Mouse (Mus musculus) forebrain, embryonic 14.5 days (tissue): ENCODE data around the gene Armh3. TPM values are rescaled to one million over a fixed set of nuclear protein-coding genes. Genes with fewer than 3 reads are reported as not detected.
A peak's percentile ranks its signal among the peaks of the same experiment; 100 is the strongest.

Experiments used
- ATAC-seq: fragments of 200-750 bp; cut with Nextera tagmentation; 2 replicates; pipeline ENCODE4 v1.8.0; 2017; ENCODE audit warnings: mild to moderate bottlenecking, moderate library complexity
- DNase-seq: peaks from one replicate; pipeline ENCODE4 v3.0.0-alpha.2; 2015; ENCODE audit warnings: low spot score
- H3K27ac ChIP-seq: fragments of 300-500 bp; sonication (generic); 2 replicates; pipeline ENCODE4 v1.5.1; 2014; ENCODE audit warnings: low read depth, mild to moderate bottlenecking, control low read depth, low read length, moderate library complexity
- H3K27me3 ChIP-seq: fragments of 300-500 bp; sonication (generic); replicated peaks from 2 replicates; pipeline ENCODE4 v1.6.1; 2014; ENCODE audit warnings: low read length, control low read depth, mixed read lengths; ENCODE audit not compliant: control insufficient read depth, insufficient read depth
- H3K36me3 ChIP-seq: fragments of 300-500 bp; sonication (generic); 2 replicates; pipeline ENCODE4 v1.6.1; 2014; ENCODE audit warnings: low read length, control low read depth; ENCODE audit not compliant: control insufficient read depth, insufficient read depth
- H3K4me1 ChIP-seq: fragments of 300-500 bp; sonication (generic); 2 replicates; pipeline ENCODE4 v1.6.1; 2014; ENCODE audit warnings: antibody characterized with exemption, low read length, control low read depth; ENCODE audit not compliant: control insufficient read depth, insufficient read depth
- H3K4me2 ChIP-seq: fragments of 300-500 bp; sonication (generic); 2 replicates; pipeline ENCODE4 v1.6.1; 2014; ENCODE audit warnings: mild to moderate bottlenecking, control low read depth, low read length
- H3K4me3 ChIP-seq: fragments of 300-500 bp; sonication (generic); 2 replicates; pipeline ENCODE4 v1.5.1; 2014; ENCODE audit warnings: low read depth, low read length, control low read depth
- H3K9ac ChIP-seq: fragments of 300-500 bp; sonication (generic); 2 replicates; pipeline ENCODE4 v1.6.1; 2014; ENCODE audit warnings: mild to moderate bottlenecking, low read length, control low read depth, moderate library complexity
- H3K9me3 ChIP-seq: fragments of 300-500 bp; sonication (generic); replicated peaks from 2 replicates; pipeline ENCODE4 v1.6.1; 2016; ENCODE audit warnings: low read length, control low read depth, mixed read lengths; ENCODE audit not compliant: control insufficient read depth
- WGBS: fragments of 180-500 bp; shearing (Covaris S2); extraction: QIAGEN DNeasy Blood & Tissue Kit; methylation state at CpG from one replicate; pipeline ENCODE4 v1.1.7; 2014; 5-methylcytosine and 5-hydroxymethylcytosine counted together
- polyA plus RNA-seq: library from polyadenylated mRNA; unstranded; fragments of >200 nt; fragmentation: Nextera tagmentation; extraction: Ambion mirVana; gene quantifications from 2 replicates; pipeline ENCODE4 v1.2.1, GENCODE M21; 2014

Armh3 gene
- polyA plus RNA-seq, 1 experiment from 2014 or later: 17.0 TPM

GRCm38 (mm10) chr19:45873320-45873719 is 125.0 kb downstream of the Armh3 start:
- Histone ChIP-seq H3K9ac (no peak overlapping the region), H3K4me1 (no peaks in the 10 kb centered on the region), H3K36me3 (no peaks in the 10 kb centered on the region), H3K4me3 (no peak overlapping the region), H3K9me3 (no peaks in the 10 kb centered on the region), H3K27me3 (no peaks in the 10 kb centered on the region), H3K27ac (no peak overlapping the region), H3K4me2 (no peak overlapping the region)
- no peak for DNase-seq
- ATAC-seq: no peak
- 83% methylated on average over 1 of the region's 1 CpGs for WGBS

- Histone ChIP-seq H3K4me1 (no peaks in the 10 kb centered on the region), H3K9me3 (no peaks in the 10 kb centered on the region), H3K9ac (no peak overlapping the region; the same call in 1 of the 2 replicates), H3K36me3 (no peaks in the 10 kb centered on the region), H3K4me2 (no peak overlapping the region), H3K27ac (no peak overlapping the region), H3K27me3 (no peaks in the 10 kb centered on the region), H3K4me3 (no peak overlapping the region)
- DNase-seq (no peak), ATAC-seq (no peak)
- WGBS: 62% methylated on average over 8 of the region's 8 CpGs
Observed at GRCm38 (mm10) chr19:45855284-45855920, 142.9 kb downstream of the Armh3 start.

DNA sequence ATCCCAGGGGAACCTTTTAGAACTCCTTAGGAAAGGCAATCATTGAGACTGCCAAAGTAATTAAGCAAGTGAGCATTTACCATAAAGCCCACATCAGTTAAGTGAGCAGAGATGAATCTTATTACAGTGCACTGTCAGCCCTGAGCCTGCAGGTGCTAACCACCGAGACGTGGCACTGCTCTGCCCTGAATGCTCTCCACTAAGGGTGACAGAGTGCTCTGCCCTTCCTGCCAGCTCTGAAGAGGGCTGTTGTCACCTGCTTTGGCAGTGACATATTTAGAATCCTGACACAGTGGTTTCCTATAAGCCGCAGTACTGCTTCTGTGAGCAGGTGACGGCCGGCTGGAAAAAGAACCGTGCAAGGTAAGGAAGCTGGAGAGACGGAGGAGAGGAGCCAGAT is 143.8 kb downstream of the Armh3 start:
- no peak for ATAC-seq
- no peak overlapping the region for H3K9ac ChIP-seq
- no peaks in the 10 kb centered on the region for H3K36me3 ChIP-seq
- no peak overlapping the region for H3K4me3 ChIP-seq
- 65% methylated on average over 7 of the region's 7 CpGs for WGBS
- no peak overlapping the region for H3K27ac ChIP-seq
- no peak overlapping the region for H3K4me2 ChIP-seq
- peak; percentile 14 for DNase-seq
- H3K4me1 ChIP-seq: no peaks in the 10 kb centered on the region
- H3K27me3 ChIP-seq: no peaks in the 10 kb centered on the region
- H3K9me3 ChIP-seq: no peaks in the 10 kb centered on the region

GRCm38 (mm10) chr19:45847733-45848093 is 150.6 kb downstream of the Armh3 start:
- no peak for DNase-seq
- H3K36me3 ChIP-seq: no peaks in the 10 kb centered on the region
- H3K9ac ChIP-seq: no peak overlapping the region
- 95% methylated on average over 4 of the region's 4 CpGs for WGBS
- peaks cover 6% of the 10 kb centered on the region for H3K4me1 ChIP-seq
- H3K9me3 ChIP-seq: no peaks in the 10 kb centered on the region
- ATAC-seq: no peak
- H3K4me2 ChIP-seq: no peak overlapping the region
- no peak overlapping the region for H3K4me3 ChIP-seq
- H3K27ac ChIP-seq: no peak overlapping the region
- no peaks in the 10 kb centered on the region for H3K27me3 ChIP-seq

DNA sequence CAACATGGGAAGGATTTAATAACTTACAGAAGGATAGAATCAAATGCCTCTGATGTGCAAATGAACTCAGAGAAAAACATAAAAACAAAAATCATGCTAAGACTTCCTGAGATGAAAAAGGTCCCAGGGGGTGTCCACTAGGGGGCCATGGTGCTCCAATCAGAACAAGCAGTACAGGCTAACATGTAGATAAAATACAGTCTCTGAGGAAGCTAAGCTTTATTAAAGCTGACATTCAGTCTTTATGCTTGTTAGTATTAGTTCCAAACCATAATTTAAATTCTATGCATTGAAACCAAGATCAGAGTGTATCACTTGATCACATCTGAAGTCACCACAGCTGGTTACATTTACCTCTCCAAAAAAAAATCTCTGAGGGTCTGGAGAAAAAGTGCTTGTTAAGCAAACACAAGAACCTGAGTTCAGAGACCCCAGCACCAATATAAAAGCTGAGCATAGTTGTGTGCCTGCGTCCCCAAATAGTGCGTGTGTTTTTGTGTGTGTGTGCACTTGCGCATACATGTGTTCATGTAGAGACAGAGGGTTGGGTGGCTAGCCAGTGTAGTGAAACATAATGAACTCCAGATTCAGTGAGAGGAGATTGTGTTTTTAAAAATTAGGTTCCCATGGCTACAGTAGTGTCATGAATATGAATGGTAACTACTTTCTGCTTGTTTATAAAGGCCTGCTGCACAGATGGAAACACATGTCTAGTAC is 151.1 kb downstream of the Armh3 start:
- no peak overlapping the region for H3K4me2 ChIP-seq
- peaks cover 6% of the 10 kb centered on the region for H3K4me1 ChIP-seq
- no peaks in the 10 kb centered on the region for H3K27me3 ChIP-seq
- H3K36me3 ChIP-seq: no peaks in the 10 kb centered on the region
- no peak overlapping the region for H3K27ac ChIP-seq
- H3K9ac ChIP-seq: no peak overlapping the region
- DNase-seq: no peak
- 90% methylated on average over 3 of the region's 3 CpGs for WGBS
- no peak for ATAC-seq
- H3K4me3 ChIP-seq: no peak overlapping the region
- no peaks in the 10 kb centered on the region for H3K9me3 ChIP-seq

DNA sequence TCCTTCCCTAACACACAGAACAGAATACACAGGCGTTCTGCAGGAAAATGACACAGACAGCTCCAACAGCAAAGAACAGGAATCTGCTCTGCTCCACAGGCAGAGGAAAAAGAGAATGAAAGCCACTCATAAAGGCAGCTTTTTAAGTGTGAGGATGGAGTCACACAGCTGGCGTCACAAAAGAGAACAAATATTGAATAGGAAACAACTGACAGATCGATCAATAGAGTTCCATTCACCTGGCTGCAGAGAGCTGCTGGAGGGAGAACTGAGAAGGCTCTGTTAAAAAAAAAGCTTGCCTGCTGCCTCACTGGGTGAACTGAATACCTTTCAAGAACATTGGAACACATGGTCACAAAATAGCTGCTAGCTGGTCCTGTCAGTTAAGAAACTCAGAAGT is 154.1 kb downstream of the Armh3 start:
- Histone ChIP-seq H3K4me3 (no peak overlapping the region), H3K27ac (0 out of 2 replicates have a peak overlapping the region, but pooled peaks have one; percentile 52), H3K36me3 (no peaks in the 10 kb centered on the region), H3K4me2 (no peak overlapping the region), H3K27me3 (no peaks in the 10 kb centered on the region), H3K9ac (peak overlapping the region; percentile 32; the same call in 1 of the 2 replicates), H3K9me3 (no peaks in the 10 kb centered on the region), H3K4me1 (peaks cover 6% of the 10 kb centered on the region)
- ATAC-seq (no peak), DNase-seq (peak; percentile 24)
- 10% methylated on average over 3 of the region's 3 CpGs for WGBS

- H3K4me2 ChIP-seq: no peak overlapping the region
- peaks cover 6% of the 10 kb centered on the region for H3K4me1 ChIP-seq
- H3K27me3 ChIP-seq: no peaks in the 10 kb centered on the region
- ATAC-seq (no peak), DNase-seq (no peak)
- 33% methylated on average over 10 of the region's 10 CpGs for WGBS
- H3K4me3 ChIP-seq: no peak overlapping the region
- H3K9ac ChIP-seq: no peak overlapping the region
- no peaks in the 10 kb centered on the region for H3K36me3 ChIP-seq
- H3K9me3 ChIP-seq: no peaks in the 10 kb centered on the region
- no peak overlapping the region for H3K27ac ChIP-seq
Observed at GRCm38 (mm10) chr19:45843424-45843823, 154.9 kb downstream of the Armh3 start.

GRCm38 (mm10) chr19:45837050-45837994 is 161.0 kb downstream of the Armh3 start:
- no peak overlapping the region for H3K4me2 ChIP-seq
- H3K9ac ChIP-seq: no peak overlapping the region
- ATAC-seq (no peak), DNase-seq (no peak)
- H3K27me3 ChIP-seq: no peaks in the 10 kb centered on the region
- no peaks in the 10 kb centered on the region for H3K9me3 ChIP-seq
- no peaks in the 10 kb centered on the region for H3K4me1 ChIP-seq
- WGBS: 84% methylated on average over 12 of the region's 12 CpGs
- H3K4me3 ChIP-seq: no peak overlapping the region
- H3K27ac ChIP-seq: no peak overlapping the region
- no peaks in the 10 kb centered on the region for H3K36me3 ChIP-seq
